Mouse (Mus musculus): ENCODE data around the gene Zfp276. TPM values are rescaled to one million over a fixed set of nuclear protein-coding genes. Genes with fewer than 3 reads are reported as not detected.
A peak's percentile ranks its signal among the peaks of the same experiment; 100 is the strongest.

Zfp276 gene
- polyA plus RNA-seq, 1 experiment: 33.8 TPM

DNA sequence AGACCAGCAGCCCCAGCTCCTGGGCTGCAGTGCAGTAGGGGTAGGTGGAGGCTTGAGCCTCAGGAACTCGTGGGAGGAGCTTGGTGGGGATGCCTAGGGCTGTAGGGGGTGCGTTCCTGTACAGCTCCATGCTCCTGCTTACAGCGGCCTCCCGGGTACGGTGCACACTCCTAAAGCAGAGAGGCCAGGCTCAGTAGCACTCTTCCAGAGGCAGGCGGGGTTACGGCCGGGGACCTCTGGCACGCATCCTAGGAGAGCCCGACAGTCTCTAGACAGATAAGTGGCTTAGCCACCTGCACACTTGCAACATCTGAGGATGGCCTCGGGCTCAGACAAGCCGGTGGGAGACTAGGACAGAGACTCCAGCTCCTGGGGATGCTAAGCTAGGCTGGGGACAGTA lies 8.5 kb upstream of the Zfp276 start:
- no peak for TF ChIP-seq POLR2A (IDR thresholded peaks at IDR 0.05; ENCODE audit: low read depth, low read length)
- no peak for TF ChIP-seq CTCF (IDR thresholded peaks at IDR 0.05; ENCODE audit: extremely low read depth, insufficient read length, insufficient replicate concordance, low read depth, low read length)
- 88% methylated on average over 12 of the region's 12 CpGs for WGBS
- Histone ChIP-seq H3K27me3 (ENCODE audit: control insufficient read depth, insufficient read depth, low read length) (no peaks in the 10 kb centered on the region), H3K36me3 (ENCODE audit: control insufficient read depth, insufficient read depth, low read length) (peaks cover 42% of the 10 kb centered on the region), H3K4me3 (ENCODE audit: low read depth, low read length) (no peak overlapping the region), H3K4me1 (ENCODE audit: control insufficient read depth, insufficient read depth, insufficient read length, low read length) (no peaks in the 10 kb centered on the region), H3K27ac (ENCODE audit: insufficient read depth, low read depth, low read length) (no peak overlapping the region)

DNA sequence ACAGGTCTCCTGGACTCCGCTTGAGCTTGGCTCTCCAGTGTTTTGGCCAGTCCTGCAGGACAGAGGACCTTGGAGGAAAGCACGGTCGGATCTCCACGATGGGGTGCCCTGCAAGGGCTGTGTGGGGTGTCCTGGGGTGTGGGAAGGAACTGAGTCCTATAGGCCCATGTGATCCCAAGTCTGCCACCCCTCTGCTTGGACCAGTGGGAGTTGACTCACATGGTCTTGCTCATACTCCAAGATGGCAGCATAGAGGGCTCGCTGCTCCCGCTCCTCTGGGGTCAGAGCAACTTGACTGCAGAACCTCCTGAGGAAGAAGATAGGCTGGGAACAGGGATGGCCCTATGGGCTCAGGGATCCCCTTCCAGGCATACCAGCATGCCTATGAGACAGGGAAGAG lies 6.2 kb upstream of the Zfp276 start:
- WGBS: 95% methylated on average over 6 of the region's 6 CpGs
- Histone ChIP-seq H3K4me3 (ENCODE audit: low read depth, low read length) (no peak overlapping the region), H3K4me1 (ENCODE audit: control insufficient read depth, insufficient read depth, insufficient read length, low read length) (no peaks in the 10 kb centered on the region), H3K27me3 (ENCODE audit: control insufficient read depth, insufficient read depth, low read length) (no peaks in the 10 kb centered on the region), H3K36me3 (ENCODE audit: control insufficient read depth, insufficient read depth, low read length) (peaks cover 47% of the 10 kb centered on the region), H3K27ac (ENCODE audit: insufficient read depth, low read depth, low read length) (no peak overlapping the region)
- TF ChIP-seq CTCF (IDR thresholded peaks at IDR 0.05; ENCODE audit: extremely low read depth, insufficient read length, insufficient replicate concordance, low read depth, low read length) (no peak), POLR2A (IDR thresholded peaks at IDR 0.05; ENCODE audit: low read depth, low read length) (no peak)

DNA sequence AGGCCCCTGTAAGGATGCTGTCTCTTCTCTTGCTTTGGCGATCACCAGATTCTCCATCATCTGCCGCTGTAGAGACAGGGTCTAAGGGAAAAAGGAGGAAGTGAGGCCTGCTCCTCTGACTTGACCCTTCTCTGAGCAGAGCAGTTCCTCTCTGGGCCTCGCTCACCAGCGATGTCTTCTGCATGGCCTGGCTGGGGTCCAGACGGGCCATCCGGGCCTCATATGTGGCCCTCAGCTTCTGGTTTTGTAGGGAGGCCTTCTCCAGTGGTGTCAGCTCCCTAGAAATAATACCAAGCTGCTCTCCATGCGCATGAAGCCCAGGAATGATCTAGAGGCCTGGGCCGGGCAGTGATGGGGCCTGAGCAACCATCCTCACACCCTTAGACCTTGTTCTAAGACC lies 5.4 kb upstream of the Zfp276 start:
- Histone ChIP-seq H3K36me3 (ENCODE audit: control insufficient read depth, insufficient read depth, low read length) (peaks cover 44% of the 10 kb centered on the region), H3K4me1 (ENCODE audit: control insufficient read depth, insufficient read depth, insufficient read length, low read length) (no peaks in the 10 kb centered on the region), H3K27ac (ENCODE audit: insufficient read depth, low read depth, low read length) (no peak overlapping the region), H3K27me3 (ENCODE audit: control insufficient read depth, insufficient read depth, low read length) (no peaks in the 10 kb centered on the region), H3K4me3 (ENCODE audit: low read depth, low read length) (no peak overlapping the region)
- WGBS: 84% methylated on average over 8 of the region's 8 CpGs
- TF ChIP-seq CTCF (IDR thresholded peaks at IDR 0.05; ENCODE audit: extremely low read depth, insufficient read length, insufficient replicate concordance, low read depth, low read length) (no peak), POLR2A (IDR thresholded peaks at IDR 0.05; ENCODE audit: low read depth, low read length) (no peak)

DNA sequence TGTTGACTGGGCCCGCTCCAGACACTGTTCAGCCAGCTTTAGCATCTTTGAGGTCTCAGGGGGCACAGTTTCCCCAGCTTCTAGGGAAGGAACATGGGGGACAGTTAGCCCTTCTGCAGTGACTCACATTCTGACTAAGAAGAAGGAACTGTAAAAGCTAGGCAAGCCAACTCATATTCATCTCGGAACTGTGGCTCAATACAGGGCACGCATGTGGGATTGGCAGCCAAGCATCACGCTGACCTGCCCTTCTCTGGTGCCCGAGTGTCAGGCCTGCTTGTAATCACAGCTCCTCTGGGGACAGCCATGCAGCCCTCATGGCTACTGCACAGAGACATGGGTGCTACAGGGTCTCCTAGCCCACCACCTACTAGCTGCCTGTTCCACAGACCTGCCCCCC lies 3.1 kb upstream of the Zfp276 start:
- no peak overlapping the region for H3K4me3 ChIP-seq (ENCODE audit: low read depth, low read length)
- H3K36me3 ChIP-seq (ENCODE audit: control insufficient read depth, insufficient read depth, low read length): peaks cover 38% of the 10 kb centered on the region
- peaks cover 9% of the 10 kb centered on the region; the same call in 1 of the 2 replicates for H3K4me1 ChIP-seq (ENCODE audit: control insufficient read depth, insufficient read depth, insufficient read length, low read length)
- no peak for TF ChIP-seq POLR2A (IDR thresholded peaks at IDR 0.05; ENCODE audit: low read depth, low read length)
- TF ChIP-seq CTCF (IDR thresholded peaks at IDR 0.05; ENCODE audit: extremely low read depth, insufficient read length, insufficient replicate concordance, low read depth, low read length): no peak
- H3K27ac ChIP-seq (ENCODE audit: insufficient read depth, low read depth, low read length): no peak overlapping the region
- WGBS: 99% methylated on average over 5 of the region's 5 CpGs
- H3K27me3 ChIP-seq (ENCODE audit: control insufficient read depth, insufficient read depth, low read length): no peaks in the 10 kb centered on the region

DNA sequence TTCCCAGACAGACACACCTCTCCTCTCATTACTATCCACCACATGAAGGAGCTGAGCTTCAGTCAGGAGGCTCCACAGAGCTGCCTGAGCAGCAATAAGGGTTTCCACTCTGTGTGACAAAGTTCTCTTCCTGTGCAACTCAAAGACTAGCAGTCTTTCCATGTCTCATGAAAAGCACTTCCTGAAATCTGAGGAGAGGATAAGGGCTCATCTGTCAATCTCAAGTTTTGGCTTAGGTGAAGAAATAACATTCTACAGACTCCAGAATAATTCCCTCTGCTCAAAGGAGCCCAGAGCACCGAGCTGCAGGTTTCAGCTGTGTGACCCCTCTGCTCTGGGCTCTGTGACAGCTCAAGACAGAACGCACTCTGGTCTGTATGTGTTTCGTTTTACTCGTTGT lies 1.1 kb upstream of the Zfp276 start:
- peaks cover 31% of the 10 kb centered on the region for H3K36me3 ChIP-seq (ENCODE audit: control insufficient read depth, insufficient read depth, low read length)
- TF ChIP-seq CTCF (IDR thresholded peaks at IDR 0.05; ENCODE audit: extremely low read depth, insufficient read length, insufficient replicate concordance, low read depth, low read length) (no peak), POLR2A (IDR thresholded peaks at IDR 0.05; ENCODE audit: low read depth, low read length) (no peak)
- H3K4me3 ChIP-seq (ENCODE audit: low read depth, low read length): no peak overlapping the region

DNA sequence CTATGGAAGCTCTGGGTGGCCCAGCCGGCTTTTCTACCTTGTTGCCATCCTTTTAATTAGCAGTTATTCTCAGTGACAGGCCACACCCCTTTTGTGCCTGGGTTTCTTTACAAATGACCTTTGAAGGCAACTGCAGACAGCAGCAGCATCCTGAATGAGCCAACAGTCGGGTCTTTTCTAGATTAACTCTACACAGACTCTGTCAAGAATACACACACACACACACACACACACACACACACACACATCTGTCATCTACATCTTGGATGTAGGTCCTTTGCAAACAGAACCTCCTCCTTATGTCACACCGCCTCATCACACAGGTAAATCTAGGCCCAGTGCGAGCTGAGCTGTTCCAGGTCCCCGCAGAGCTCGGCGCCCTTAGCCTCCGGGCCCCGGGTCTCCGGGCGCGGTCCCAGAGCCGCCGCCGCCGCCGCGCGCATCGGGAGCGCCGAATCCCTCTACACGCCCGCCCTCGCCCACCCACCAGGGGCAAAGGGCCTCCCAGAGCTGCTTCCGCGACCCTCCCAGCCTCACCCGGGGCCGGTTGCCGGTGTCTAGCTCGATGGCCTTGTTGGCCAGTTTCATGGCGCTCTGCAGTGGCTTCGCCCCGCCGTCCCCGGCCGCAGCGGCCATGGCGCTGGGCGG lies 420 bp upstream of the Zfp276 start:
- TF ChIP-seq POLR2A (IDR thresholded peaks at IDR 0.05; ENCODE audit: low read depth, low read length) (0 out of 2 replicates have a peak, but pooled peaks have one; percentile 37), CTCF (IDR thresholded peaks at IDR 0.05; ENCODE audit: extremely low read depth, insufficient read length, insufficient replicate concordance, low read depth, low read length) (no peak)
- peaks cover 33% of the 10 kb centered on the region for H3K36me3 ChIP-seq (ENCODE audit: control insufficient read depth, insufficient read depth, low read length)

More for the DNA sequence above, 1.1 kb upstream of the Zfp276 start:
- Histone ChIP-seq H3K4me1 (ENCODE audit: control insufficient read depth, insufficient read depth, insufficient read length, low read length) (peaks cover 9% of the 10 kb centered on the region), H3K27ac (ENCODE audit: insufficient read depth, low read depth, low read length) (no peak overlapping the region), H3K27me3 (ENCODE audit: control insufficient read depth, insufficient read depth, low read length) (no peaks in the 10 kb centered on the region)
- 25% methylated on average over 4 of the region's 4 CpGs for WGBS

DNA sequence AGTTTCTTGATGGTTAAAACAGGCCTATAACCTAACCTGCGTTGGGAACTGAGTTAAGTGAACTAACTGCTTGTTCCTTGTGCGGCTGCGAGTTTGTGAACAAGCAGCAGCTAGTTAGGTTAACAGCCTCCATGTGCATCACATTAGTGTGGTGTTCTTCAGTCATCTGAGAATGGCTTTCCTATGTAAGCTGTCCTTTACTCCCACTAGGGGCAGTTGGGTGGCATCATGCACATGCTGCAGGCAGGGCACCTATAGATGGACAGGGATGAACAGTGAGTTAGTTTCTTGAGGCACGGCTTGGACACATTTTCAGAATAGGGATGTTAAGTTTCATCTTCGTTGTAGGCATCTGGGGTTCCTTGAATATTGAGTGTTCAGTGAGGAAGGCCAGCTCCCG lies 1.2 kb downstream of the Zfp276 start:
- Histone ChIP-seq H3K27ac (ENCODE audit: insufficient read depth, low read depth, low read length) (no peak overlapping the region), H3K36me3 (ENCODE audit: control insufficient read depth, insufficient read depth, low read length) (peaks cover 40% of the 10 kb centered on the region), H3K4me1 (ENCODE audit: control insufficient read depth, insufficient read depth, insufficient read length, low read length) (peaks cover 9% of the 10 kb centered on the region), H3K27me3 (ENCODE audit: control insufficient read depth, insufficient read depth, low read length) (no peaks in the 10 kb centered on the region), H3K4me3 (ENCODE audit: low read depth, low read length) (peak overlapping the region; percentile 97; the same call in 1 of the 2 replicates)
- TF ChIP-seq CTCF (IDR thresholded peaks at IDR 0.05; ENCODE audit: extremely low read depth, insufficient read length, insufficient replicate concordance, low read depth, low read length): no peak
- TF ChIP-seq POLR2A (IDR thresholded peaks at IDR 0.05; ENCODE audit: low read depth, low read length): no peak
- WGBS: 51% methylated on average over 6 of the region's 6 CpGs

More for the DNA sequence above, 420 bp upstream of the Zfp276 start:
- no peaks in the 10 kb centered on the region for H3K27me3 ChIP-seq (ENCODE audit: control insufficient read depth, insufficient read depth, low read length)
- WGBS: under 1% methylated on average over 40 of the region's 40 CpGs
- peak overlapping the region; percentile 35 for H3K27ac ChIP-seq (ENCODE audit: insufficient read depth, low read depth, low read length)
- H3K4me3 ChIP-seq (ENCODE audit: low read depth, low read length): peak overlapping the region; percentile 97
- peaks cover 9% of the 10 kb centered on the region for H3K4me1 ChIP-seq (ENCODE audit: control insufficient read depth, insufficient read depth, insufficient read length, low read length)

Measured in small intestine, adult 2 months (tissue).